Mouse (Mus musculus) heart, adult 18-20 months (tissue): Measurements from ENCODE around the gene Hist1h3g. TPM values are rescaled to one million over a fixed set of nuclear protein-coding genes. Genes with fewer than 3 reads are reported as not detected.
A peak's percentile ranks its signal among the peaks of the same experiment; 100 is the strongest.
"Not testable (repeated sequence)": the region's sequence is repeated elsewhere in the genome, so short reads cannot be mapped to it uniquely, and the experiment has no call there.

Experiments
- DNase-seq, 2 experiments: peaks; one replicate each; pipeline ENCODE4 v3.0.0; 2021 to 2022; ENCODE audit warnings: mixed read lengths in 1 of 2
- total RNA-seq, 2 experiments: library from RNA; stranded (reverse); gene quantifications; 2 replicates each; pipeline ENCODE4 v1.2.3; 2021

Hist1h3g gene
- total RNA-seq, 2 experiments from 2014 or later, result 3.1 TPM

GRCm38 (mm10) chr13:23536076-23536822 lies 1.0 kb downstream of the Hist1h3g start:
- no peak for DNase-seq

- no peak for DNase-seq
Measured at GRCm38 (mm10) chr13:23537006-23537710, 1.9 kb downstream of the Hist1h3g start.

GRCm38 (mm10) chr13:23538249-23538648 lies 3.0 kb downstream of the Hist1h3g start:
- DNase-seq, result no peak

- DNase-seq, result not testable (repeated sequence)
Measured at GRCm38 (mm10) chr13:23539821-23540220, 4.6 kb downstream of the Hist1h3g start.

- no peak for DNase-seq
Measured at GRCm38 (mm10) chr13:23541497-23541896, 6.3 kb downstream of the Hist1h3g start.

- not testable (repeated sequence) for DNase-seq
Measured at GRCm38 (mm10) chr13:23542225-23542980, 7.2 kb downstream of the Hist1h3g start.

GRCm38 (mm10) chr13:23542999-23543607 lies 7.9 kb downstream of the Hist1h3g start, which contains the start of gene Hist1h2bh:
Gene Hist1h2bh (minus strand): TSS chr13:23543392.
- DNase-seq, result peak; percentile 81 to 91

- DNase-seq, result peak; percentile 89 to 90
Measured at GRCm38 (mm10) chr13:23543965-23544786, 9.0 kb downstream of the Hist1h3g start, which contains the start of gene Hist1h3f. Gene Hist1h3f (plus strand): TSS chr13:23544052.

- not testable (repeated sequence) for DNase-seq
Measured at GRCm38 (mm10) chr13:23544787-23545120, 9.5 kb downstream of the Hist1h3g start.

- no peak for DNase-seq
Measured at GRCm38 (mm10) chr13:23546694-23547093, 11.5 kb downstream of the Hist1h3g start.

GRCm38 (mm10) chr13:23550761-23551145 lies 15.5 kb downstream of the Hist1h3g start:
- no peak for DNase-seq

GRCm38 (mm10) chr13:23551146-23551834 lies 16.1 kb downstream of the Hist1h3g start, which contains the start of gene Hist1h4f:
Gene Hist1h4f (minus strand): TSS chr13:23551648.
- peak; percentile 85 to 90 for DNase-seq

GRCm38 (mm10) chr13:23551931-23552914 lies 17.0 kb downstream of the Hist1h3g start:
- DNase-seq, result no peak

- DNase-seq, result no peak
Measured at GRCm38 (mm10) chr13:23552962-23553361, 17.7 kb downstream of the Hist1h3g start, which contains the start of gene Hist1h1d. Gene Hist1h1d (plus strand): TSS chr13:23553262.

- no peak for DNase-seq
Measured at GRCm38 (mm10) chr13:23554393-23554792, 19.2 kb downstream of the Hist1h3g start.

GRCm38 (mm10) chr13:23554925-23555838 lies 20.0 kb downstream of the Hist1h3g start:
- DNase-seq, result peak; percentile 75 to 76

- peak; percentile 83 to 85 for DNase-seq
Measured at GRCm38 (mm10) chr13:23555839-23556416, 20.7 kb downstream of the Hist1h3g start.

- DNase-seq, result no peak
Measured at GRCm38 (mm10) chr13:23556906-23557305, 21.7 kb downstream of the Hist1h3g start.
